Mouse (Mus musculus) limb, embryonic 10.5 days (tissue): Measurements from ENCODE around the gene Rptor. TPM values are rescaled to one million over a fixed set of nuclear protein-coding genes. Genes with fewer than 3 reads are reported as not detected.

Experiments used
- DNase-seq: peaks from one replicate; pipeline ENCODE4 v3.0.0-alpha.2; 2017; ENCODE audit warnings: low spot score
- H3K27ac ChIP-seq: fragments of 300-500 bp; sonication (generic); 2 replicates; pipeline ENCODE4 v1.5.1; 2016; ENCODE audit warnings: mild to moderate bottlenecking
- H3K27me3 ChIP-seq: fragments of 300-500 bp; sonication (generic); 2 replicates; pipeline ENCODE4 v1.6.1; 2016; ENCODE audit warnings: low read depth, mild to moderate bottlenecking; ENCODE audit not compliant: poor library complexity, severe bottlenecking
- H3K36me3 ChIP-seq: fragments of 300-500 bp; sonication (generic); 2 replicates; pipeline ENCODE4 v1.6.1; 2016; ENCODE audit warnings: mild to moderate bottlenecking, moderate library complexity
- H3K4me1 ChIP-seq: fragments of 300-500 bp; sonication (generic); 2 replicates; pipeline ENCODE4 v1.6.1; 2016
- H3K4me3 ChIP-seq: fragments of 300-500 bp; sonication (generic); 2 replicates; pipeline ENCODE4 v1.5.1; 2016; ENCODE audit warnings: mild to moderate bottlenecking, moderate library complexity
- H3K9me3 ChIP-seq: fragments of 300-500 bp; sonication (generic); replicated peaks from 2 replicates; pipeline ENCODE4 v1.6.1; 2016; ENCODE audit warnings: mild to moderate bottlenecking
- WGBS: fragments of 180-500 bp; shearing (Covaris S2); methylation state at CpG from one replicate; pipeline ENCODE4 v1.1.7; 2016; 5-methylcytosine and 5-hydroxymethylcytosine counted together
- polyA plus RNA-seq: library from polyadenylated mRNA; unstranded; fragments of >200 nt; fragmentation: Nextera tagmentation; extraction: Ambion mirVana; gene quantifications from 2 replicates; pipeline ENCODE4 v1.2.1, GENCODE M21; 2016

The Rptor gene
- polyA plus RNA-seq, 1 experiment from 2014 or later, result 17.9 TPM

DNA sequence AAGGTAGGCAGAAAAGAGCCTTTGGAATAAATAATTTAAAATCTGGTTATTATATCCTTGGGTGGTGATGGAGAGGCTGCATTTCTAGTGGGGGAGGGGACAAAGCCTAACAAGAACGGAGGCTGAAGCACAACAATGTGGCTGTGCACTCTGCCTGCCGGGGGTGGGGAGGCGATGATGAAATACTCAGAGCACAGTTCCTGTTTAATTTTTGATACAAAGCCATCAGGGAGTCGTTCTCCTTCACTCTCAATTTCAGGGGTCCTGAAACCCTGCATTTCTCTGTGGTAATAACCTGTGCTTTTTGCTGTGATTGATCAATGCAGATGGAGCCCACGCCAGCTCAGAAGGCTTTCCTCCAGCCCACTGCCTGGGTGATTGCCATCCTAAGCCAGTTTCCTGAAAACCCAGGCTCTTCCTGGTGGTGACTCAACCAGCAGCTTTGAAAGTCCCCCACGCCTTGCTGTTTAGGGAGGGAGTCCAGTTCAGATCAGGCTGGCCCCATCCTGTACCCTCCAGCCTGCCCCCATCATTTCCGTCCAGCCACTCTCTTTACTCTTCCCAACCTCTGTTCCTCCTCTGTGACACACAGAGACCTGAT, 204.8 kb downstream of the Rptor start:
- no peaks in the 10 kb centered on the region for H3K27me3 ChIP-seq
- no peak overlapping the region for H3K4me3 ChIP-seq
- H3K36me3 ChIP-seq, result peaks cover 63% of the 10 kb centered on the region
- H3K9me3 ChIP-seq, result no peaks in the 10 kb centered on the region
- H3K27ac ChIP-seq, result 0 out of 2 replicates have a peak overlapping the region, but pooled peaks have one; percentile 16
- DNase-seq, result no peak
- 85% methylated on average over 7 of the region's 7 CpGs for WGBS
- H3K4me1 ChIP-seq, result peaks cover 52% of the 10 kb centered on the region

DNA sequence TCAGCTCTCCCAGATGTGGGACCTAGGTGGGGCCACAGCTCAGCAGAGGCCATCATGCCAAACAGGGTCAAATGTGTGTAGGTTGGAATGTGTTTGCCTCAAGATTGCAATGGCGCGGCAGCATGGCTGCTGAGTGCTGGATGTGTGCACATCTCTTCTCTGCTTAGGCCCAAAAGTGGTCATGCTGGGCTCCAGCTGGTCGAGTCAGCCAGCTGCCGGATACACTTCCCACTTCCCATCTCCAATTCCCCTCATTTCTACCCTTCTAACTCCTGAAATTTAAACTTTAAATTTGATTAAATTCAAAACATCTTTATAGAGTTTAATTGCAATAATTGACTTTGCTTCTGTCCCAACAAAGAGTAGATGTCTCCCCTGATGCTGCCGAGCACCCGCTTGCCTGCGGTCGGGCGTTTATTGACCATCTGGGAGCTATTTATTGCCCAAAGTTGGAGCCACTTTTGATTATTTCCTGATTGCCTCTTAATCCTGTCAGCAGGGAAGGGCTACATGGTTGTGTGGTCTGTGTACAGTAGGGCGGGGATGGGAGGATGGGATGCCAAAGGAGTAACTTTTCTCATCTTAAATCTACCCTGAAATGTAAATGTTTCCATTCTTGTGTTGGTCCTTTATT, 206.1 kb downstream of the Rptor start:
- Histone ChIP-seq H3K4me3 (no peak overlapping the region), H3K36me3 (peaks cover 61% of the 10 kb centered on the region), H3K27me3 (no peaks in the 10 kb centered on the region), H3K9me3 (no peaks in the 10 kb centered on the region), H3K4me1 (peaks cover 52% of the 10 kb centered on the region), H3K27ac (peak overlapping the region; percentile 76)
- DNase-seq, result no peak
- 68% methylated on average over 10 of the region's 10 CpGs for WGBS

DNA sequence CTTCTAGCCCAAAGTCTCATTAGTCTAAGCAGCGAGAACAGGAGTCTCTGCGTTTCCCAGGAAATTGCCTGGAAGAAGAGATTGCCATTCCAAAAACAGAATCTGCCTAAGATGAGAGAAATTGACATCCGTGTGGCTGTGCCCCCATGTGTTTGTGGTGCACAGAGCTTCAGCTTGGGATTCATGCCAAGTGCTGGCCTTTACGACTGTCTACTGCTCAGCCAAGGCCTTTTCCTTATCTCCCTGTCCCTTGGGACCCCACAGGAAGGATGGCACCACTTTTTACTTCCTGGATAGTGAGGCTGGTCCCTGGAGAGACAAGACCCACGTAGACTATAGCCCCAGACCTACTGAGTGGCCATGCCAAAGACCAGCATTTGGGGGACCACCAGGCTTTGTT, 206.6 kb downstream of the Rptor start:
- DNase-seq, result no peak
- Histone ChIP-seq H3K4me3 (no peak overlapping the region), H3K9me3 (no peaks in the 10 kb centered on the region), H3K36me3 (peaks cover 63% of the 10 kb centered on the region), H3K27me3 (no peaks in the 10 kb centered on the region), H3K4me1 (peaks cover 52% of the 10 kb centered on the region), H3K27ac (peak overlapping the region; percentile 33)
- WGBS, result 84% methylated on average over 5 of the region's 5 CpGs

DNA sequence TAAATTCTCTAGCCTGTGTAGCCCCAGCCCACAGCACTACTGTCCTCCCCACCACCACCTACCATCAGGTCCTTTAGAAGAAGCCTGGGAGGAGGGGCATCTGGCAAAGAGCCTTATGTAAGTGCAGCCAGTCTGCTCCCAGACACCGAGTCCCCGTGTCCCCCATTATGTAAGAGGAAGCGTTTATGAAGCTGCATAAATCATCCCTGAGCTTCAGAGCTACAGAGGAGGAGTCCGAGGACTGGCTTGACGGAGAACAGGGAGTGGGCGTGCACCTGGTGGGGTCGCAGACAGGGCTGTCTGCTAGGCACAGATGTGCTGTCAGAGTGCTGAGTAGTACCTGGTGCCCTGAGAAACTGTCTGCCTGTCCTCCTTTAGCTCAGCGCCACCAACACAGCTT, 208.3 kb downstream of the Rptor start:
- 0 out of 2 replicates have a peak overlapping the region, but pooled peaks have one; percentile 12 for H3K27ac ChIP-seq
- H3K4me3 ChIP-seq, result no peak overlapping the region
- no peak for DNase-seq
- peaks cover 60% of the 10 kb centered on the region for H3K36me3 ChIP-seq
- peaks cover 52% of the 10 kb centered on the region for H3K4me1 ChIP-seq
- WGBS, result 58% methylated on average over 8 of the region's 8 CpGs
- no peaks in the 10 kb centered on the region for H3K9me3 ChIP-seq
- no peaks in the 10 kb centered on the region for H3K27me3 ChIP-seq

DNA sequence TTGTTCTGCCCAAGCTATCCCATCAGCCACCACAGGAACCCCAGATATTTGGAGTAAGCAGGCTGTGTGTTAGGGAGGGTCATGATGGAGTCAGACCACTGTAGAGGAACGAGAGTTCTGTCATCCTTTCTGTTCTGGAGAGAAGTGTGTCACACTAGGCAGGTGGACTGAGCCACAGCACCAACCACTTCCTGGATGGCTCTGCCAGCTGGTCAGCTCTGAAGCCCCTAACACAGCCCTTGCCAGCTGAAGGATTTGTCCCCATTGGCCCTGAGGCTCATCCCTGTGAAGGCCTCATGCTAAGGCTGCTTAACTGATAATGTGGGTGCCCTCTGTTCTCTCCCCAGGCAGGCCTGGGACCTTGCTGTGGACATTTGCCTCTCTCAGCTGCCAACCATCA, 208.9 kb downstream of the Rptor start:
- Histone ChIP-seq H3K9me3 (no peaks in the 10 kb centered on the region), H3K27me3 (no peaks in the 10 kb centered on the region), H3K36me3 (peaks cover 62% of the 10 kb centered on the region), H3K4me1 (peaks cover 52% of the 10 kb centered on the region), H3K27ac (0 out of 2 replicates have a peak overlapping the region, but pooled peaks have one; percentile 12), H3K4me3 (no peak overlapping the region)
- DNase-seq, result no peak
- 96% methylated on average over 1 of the region's 1 CpGs for WGBS

DNA sequence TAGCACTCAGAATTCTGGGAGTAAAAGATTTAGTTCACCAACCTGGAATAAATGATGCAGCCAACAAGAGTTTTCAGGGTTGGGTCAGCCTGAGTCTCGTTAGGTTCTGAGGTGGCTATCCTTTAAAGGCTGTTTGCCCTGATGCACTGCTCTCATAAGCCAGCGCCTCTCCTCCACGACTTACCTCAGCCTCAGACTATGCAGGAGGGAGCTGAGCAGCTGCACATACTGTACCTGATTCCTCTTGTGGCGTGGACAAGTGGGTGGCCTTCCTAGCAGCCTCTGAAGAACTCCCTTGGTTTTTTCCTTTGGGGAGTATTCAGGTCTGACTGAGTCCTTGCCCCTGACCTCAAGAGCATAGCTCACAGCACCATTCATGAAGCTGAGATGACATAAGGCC, 209.4 kb downstream of the Rptor start:
- H3K36me3 ChIP-seq, result peaks cover 63% of the 10 kb centered on the region

DNA sequence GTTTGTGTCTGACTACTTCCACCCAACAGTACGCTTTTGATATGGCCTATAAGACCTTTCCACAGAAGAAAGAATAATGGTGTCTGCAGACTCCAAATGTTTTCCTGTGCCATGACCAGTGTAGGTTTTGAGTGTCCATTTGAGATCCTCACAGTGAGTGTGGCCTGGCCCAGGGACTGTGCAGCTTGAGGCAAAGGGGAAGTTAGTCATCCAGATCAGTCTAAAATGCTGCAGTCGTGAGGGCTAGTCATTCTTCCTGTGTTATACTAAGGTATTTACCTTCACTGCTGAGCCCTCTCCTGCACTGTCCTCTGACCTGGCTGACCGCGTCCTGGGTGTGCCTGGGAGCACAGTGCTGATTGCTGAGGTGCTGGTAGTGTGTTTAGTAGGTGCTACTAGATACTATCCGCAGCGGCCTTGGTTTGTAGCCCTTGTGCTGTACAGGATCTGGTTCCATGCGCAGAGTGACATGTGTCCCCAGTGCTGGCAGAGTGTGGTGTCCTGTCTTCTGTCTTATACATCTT, 211.4 kb downstream of the Rptor start:
- H3K4me1 ChIP-seq, result peaks cover 34% of the 10 kb centered on the region
- DNase-seq, result no peak
- 92% methylated on average over 7 of the region's 7 CpGs for WGBS
- H3K4me3 ChIP-seq, result no peak overlapping the region
- no peak overlapping the region for H3K27ac ChIP-seq
- peaks cover 72% of the 10 kb centered on the region for H3K36me3 ChIP-seq
- no peaks in the 10 kb centered on the region for H3K9me3 ChIP-seq
- no peaks in the 10 kb centered on the region for H3K27me3 ChIP-seq

More for the DNA sequence above, 209.4 kb downstream of the Rptor start:
- Histone ChIP-seq H3K4me1 (peaks cover 47% of the 10 kb centered on the region), H3K27ac (no peak overlapping the region), H3K9me3 (no peaks in the 10 kb centered on the region), H3K4me3 (no peak overlapping the region), H3K27me3 (no peaks in the 10 kb centered on the region)
- no peak for DNase-seq
- 90% methylated on average over 4 of the region's 4 CpGs for WGBS

DNA sequence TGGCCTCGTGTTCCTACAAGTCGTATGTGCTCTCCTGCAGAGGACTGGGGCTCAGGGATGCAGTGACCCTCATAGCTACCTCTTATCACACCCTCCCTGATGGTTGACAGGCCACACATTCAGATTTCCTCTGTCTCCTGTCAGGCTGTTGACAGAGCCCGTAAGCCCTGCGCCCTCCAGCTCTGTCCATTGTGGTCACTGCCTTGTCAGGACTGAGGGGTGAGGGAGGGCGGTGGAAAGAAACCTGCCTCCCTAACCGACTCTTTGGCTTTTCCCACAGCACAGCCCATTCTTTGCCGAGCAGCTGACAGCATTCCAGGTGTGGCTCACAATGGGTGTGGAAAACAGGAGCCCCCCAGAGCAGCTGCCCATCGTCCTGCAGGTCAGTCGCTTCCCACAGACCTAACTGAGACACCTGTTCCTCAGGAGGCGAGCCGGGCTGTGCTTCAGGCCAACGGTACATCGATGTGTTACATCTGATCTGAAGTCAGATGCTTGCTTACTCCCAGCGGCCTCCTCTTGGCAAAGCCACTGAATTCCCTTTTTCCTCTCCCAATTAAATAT, 214.2 kb downstream of the Rptor start:
- H3K9me3 ChIP-seq, result no peaks in the 10 kb centered on the region
- WGBS, result 89% methylated on average over 14 of the region's 14 CpGs
- no peak overlapping the region for H3K27ac ChIP-seq
- H3K4me3 ChIP-seq, result no peak overlapping the region
- peaks cover 10% of the 10 kb centered on the region; the same call in 1 of the 2 replicates for H3K4me1 ChIP-seq
- DNase-seq, result no peak
- H3K27me3 ChIP-seq, result no peaks in the 10 kb centered on the region
- H3K36me3 ChIP-seq, result peaks cover 73% of the 10 kb centered on the region

DNA sequence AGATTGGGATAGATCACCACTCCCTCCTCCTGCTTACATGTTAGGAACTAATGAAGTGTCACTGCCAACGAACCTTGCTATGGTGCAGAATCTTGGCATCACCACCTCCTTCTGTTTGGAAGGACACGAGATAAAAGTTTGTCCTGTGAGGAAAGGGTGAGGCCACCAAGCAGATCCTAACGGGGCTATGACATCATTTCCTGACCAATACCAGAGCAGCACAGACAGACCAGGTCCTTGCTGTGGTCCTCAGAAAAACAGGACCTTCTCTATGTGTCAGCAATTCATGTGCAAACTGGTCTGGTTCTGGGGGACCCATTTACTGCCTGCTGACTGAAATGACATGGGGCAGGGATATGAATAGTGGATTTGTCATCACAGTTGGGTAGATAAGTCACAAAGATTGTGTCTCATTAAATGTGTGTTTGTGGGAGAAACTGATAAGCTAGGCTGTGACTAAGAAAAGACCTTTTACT, 214.7 kb downstream of the Rptor start:
- DNase-seq, result no peak
- H3K36me3 ChIP-seq, result peaks cover 69% of the 10 kb centered on the region
- H3K9me3 ChIP-seq, result no peaks in the 10 kb centered on the region
- 87% methylated on average over 3 of the region's 3 CpGs for WGBS
- H3K4me1 ChIP-seq, result peaks cover 10% of the 10 kb centered on the region; the same call in 1 of the 2 replicates
- no peaks in the 10 kb centered on the region for H3K27me3 ChIP-seq
- no peak overlapping the region for H3K27ac ChIP-seq
- no peak overlapping the region for H3K4me3 ChIP-seq

DNA sequence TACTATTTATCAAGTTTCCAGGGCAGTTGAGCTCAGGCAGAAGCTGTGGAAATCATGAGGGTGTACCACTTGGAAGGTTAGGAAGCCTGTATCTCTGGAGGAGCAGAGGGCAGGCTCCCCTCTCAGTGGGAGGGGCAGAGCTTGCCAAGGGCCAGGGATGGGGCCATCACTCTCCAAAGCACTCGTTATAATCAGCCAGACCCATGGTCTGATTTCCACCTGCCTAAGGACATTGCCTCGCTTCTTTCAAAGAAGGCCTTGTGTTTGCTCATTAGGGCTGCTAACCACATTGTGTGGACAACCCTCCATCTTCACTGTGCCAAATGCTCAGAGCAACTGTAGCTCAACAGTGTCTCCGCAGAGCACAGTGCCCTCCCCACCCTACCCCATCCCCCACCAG, 215.2 kb downstream of the Rptor start:
- no peak for DNase-seq
- Histone ChIP-seq H3K4me1 (peaks cover 10% of the 10 kb centered on the region; the same call in 1 of the 2 replicates), H3K9me3 (no peaks in the 10 kb centered on the region), H3K27me3 (no peaks in the 10 kb centered on the region), H3K27ac (0 out of 2 replicates have a peak overlapping the region, but pooled peaks have one; percentile 42), H3K36me3 (peaks cover 69% of the 10 kb centered on the region), H3K4me3 (no peak overlapping the region)
- WGBS, result 82% methylated on average over 3 of the region's 3 CpGs

DNA sequence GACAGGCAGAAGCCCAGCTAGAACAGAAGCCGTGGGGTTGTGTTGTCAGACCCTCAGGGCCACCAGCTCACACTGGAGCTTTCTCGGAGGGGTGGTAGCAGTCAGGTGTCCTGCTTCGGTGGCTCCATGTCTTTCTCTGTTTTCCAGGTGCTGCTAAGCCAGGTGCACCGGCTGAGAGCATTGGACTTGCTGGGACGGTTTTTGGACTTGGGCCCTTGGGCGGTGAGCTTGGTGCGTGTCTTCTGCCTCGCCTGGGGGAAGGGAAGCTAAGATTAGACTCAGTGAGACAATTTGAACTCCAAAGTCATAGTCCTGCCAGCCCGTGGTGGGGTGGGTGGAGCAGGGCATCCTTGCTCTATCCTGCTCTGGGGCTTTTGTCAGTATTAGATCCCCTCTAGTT, 218.8 kb downstream of the Rptor start:
- no peaks in the 10 kb centered on the region for H3K9me3 ChIP-seq
- H3K27me3 ChIP-seq, result no peaks in the 10 kb centered on the region
- DNase-seq, result no peak
- 92% methylated on average over 9 of the region's 9 CpGs for WGBS
- peaks cover 10% of the 10 kb centered on the region; the same call in 1 of the 2 replicates for H3K4me1 ChIP-seq
- no peak overlapping the region for H3K4me3 ChIP-seq
- H3K36me3 ChIP-seq, result peaks cover 75% of the 10 kb centered on the region
- H3K27ac ChIP-seq, result no peak overlapping the region

DNA sequence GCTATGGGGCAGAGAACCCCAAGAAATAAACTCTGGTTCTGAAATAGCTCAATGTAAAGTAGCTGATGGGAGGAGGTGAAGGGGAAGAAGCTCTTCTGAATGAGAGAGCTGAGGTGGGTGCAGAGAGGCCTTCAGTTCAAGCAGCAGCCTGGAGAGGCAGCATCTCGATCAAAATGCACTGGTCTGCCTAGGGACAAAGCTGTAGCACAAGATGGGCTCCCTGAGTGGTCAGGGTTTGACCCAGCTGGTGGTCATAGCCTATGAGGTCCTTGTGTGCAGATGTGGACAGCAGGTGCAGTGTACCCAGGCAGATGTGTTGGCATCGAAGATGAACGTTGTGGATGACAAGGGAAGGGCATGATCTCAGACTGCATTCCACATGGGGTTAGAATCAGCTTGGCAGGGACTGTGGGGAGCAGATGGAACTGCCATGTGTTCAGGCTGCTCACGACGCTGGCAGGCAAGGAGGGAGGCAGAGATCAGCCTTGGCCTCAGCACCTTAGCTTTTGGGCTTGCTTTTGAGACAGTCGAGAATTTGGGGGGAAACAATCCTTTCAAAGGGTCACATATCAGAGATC, 221.5 kb downstream of the Rptor start:
- no peak overlapping the region for H3K4me3 ChIP-seq
- no peak for DNase-seq
- 91% methylated on average over 6 of the region's 6 CpGs for WGBS

DNA sequence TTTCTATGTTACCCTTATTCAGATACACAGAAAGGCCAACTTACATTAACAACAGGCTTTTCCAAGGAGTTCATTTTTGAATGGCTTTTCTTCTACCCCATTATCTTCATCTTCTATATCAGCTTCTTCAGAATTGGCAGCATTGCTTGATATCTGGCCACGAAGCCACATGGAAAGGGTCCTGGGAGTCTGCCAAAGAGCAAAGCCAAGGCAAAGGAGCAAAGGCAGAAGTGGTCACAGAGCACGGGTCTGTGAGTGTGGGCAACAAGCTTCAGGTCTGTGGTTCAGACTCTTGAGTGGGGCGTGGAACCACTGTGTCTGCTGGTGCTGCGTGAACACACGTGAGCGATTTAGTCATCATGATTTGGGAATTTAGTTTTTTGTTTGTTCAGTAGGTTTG, 223.1 kb downstream of the Rptor start:
- H3K27ac ChIP-seq, result no peak overlapping the region
- DNase-seq, result no peak
- no peaks in the 10 kb centered on the region for H3K27me3 ChIP-seq
- 96% methylated on average over 6 of the region's 6 CpGs for WGBS
- no peaks in the 10 kb centered on the region for H3K9me3 ChIP-seq
- H3K36me3 ChIP-seq, result peaks cover 66% of the 10 kb centered on the region
- no peak overlapping the region for H3K4me3 ChIP-seq
- H3K4me1 ChIP-seq, result no peaks in the 10 kb centered on the region

More for the DNA sequence above, 221.5 kb downstream of the Rptor start:
- no peak overlapping the region for H3K27ac ChIP-seq
- peaks cover 2% of the 10 kb centered on the region; the same call in 1 of the 2 replicates for H3K4me1 ChIP-seq
- H3K9me3 ChIP-seq, result no peaks in the 10 kb centered on the region
- no peaks in the 10 kb centered on the region for H3K27me3 ChIP-seq
- peaks cover 73% of the 10 kb centered on the region for H3K36me3 ChIP-seq
